Mouse (Mus musculus) limb, embryonic 14.5 days (tissue): ENCODE measurements at regions not wholly inside any gene's neighbourhood (a gene's known extent, or its start where the extent isn't known, plus 50 kb on each side); places are given as distances from the start of the nearest gene placed in this dataset.
A peak's percentile ranks its signal among the peaks of the same experiment; 100 is the strongest.

Source experiments
- ATAC-seq: fragments of 200-750 bp; cut with Nextera tagmentation; 2 replicates; pipeline ENCODE4 v1.8.0; 2017; ENCODE audit warnings: low read depth, moderate number of reproducible peaks, moderate TSS enrichment; ENCODE audit not compliant: low FRiP score
- DNase-seq: peaks from one replicate; pipeline ENCODE4 v3.0.0-alpha.2; 2015; ENCODE audit warnings: low spot score
- H3K27ac ChIP-seq: fragments of 300-500 bp; sonication (generic); replicated peaks from 2 replicates; pipeline ENCODE4 v1.5.1; 2014; ENCODE audit warnings: low read depth, mild to moderate bottlenecking, low read length, moderate library complexity, mixed read lengths
- H3K27me3 ChIP-seq: fragments of 300-500 bp; sonication (generic); 2 replicates; pipeline ENCODE4 v1.6.1; 2014; ENCODE audit warnings: low read length, mixed read lengths; ENCODE audit not compliant: control insufficient read depth, insufficient read depth
- H3K36me3 ChIP-seq: fragments of 300-500 bp; sonication (generic); 2 replicates; pipeline ENCODE4 v1.6.1; 2014; ENCODE audit warnings: mild to moderate bottlenecking, low read length, moderate library complexity, mixed read lengths; ENCODE audit not compliant: control insufficient read depth, insufficient read depth
- H3K4me1 ChIP-seq: fragments of 300-500 bp; sonication (generic); 2 replicates; pipeline ENCODE4 v1.6.1; 2014; ENCODE audit warnings: antibody characterized with exemption, low read length, mixed read lengths; ENCODE audit not compliant: control insufficient read depth, insufficient read depth
- H3K4me2 ChIP-seq: fragments of 300-500 bp; sonication (generic); replicated peaks from 2 replicates; pipeline ENCODE4 v1.6.1; 2014; ENCODE audit warnings: low read depth, mild to moderate bottlenecking, low read length, moderate library complexity; ENCODE audit not compliant: severe bottlenecking
- H3K4me3 ChIP-seq: fragments of 300-500 bp; sonication (generic); replicated peaks from 2 replicates; pipeline ENCODE4 v1.5.1; 2014; ENCODE audit warnings: low read length
- H3K9ac ChIP-seq: fragments of 300-500 bp; sonication (generic); 2 replicates; pipeline ENCODE4 v1.6.1; 2014; ENCODE audit warnings: mild to moderate bottlenecking, low read depth, low read length, moderate library complexity; ENCODE audit not compliant: severe bottlenecking
- H3K9me3 ChIP-seq: fragments of 300-500 bp; sonication (generic); 2 replicates; pipeline ENCODE4 v1.6.1; 2016; ENCODE audit warnings: low read length; ENCODE audit not compliant: control insufficient read depth
- POLR2A ChIP-seq: fragments of 200-500 bp; IDR thresholded peaks from 2 replicates; pipeline ENCODE4 v1.8.0; 2012; ENCODE audit warnings: inconsistent platforms, mild to moderate bottlenecking, moderate library complexity, borderline replicate concordance; ENCODE audit not compliant: insufficient read depth, insufficient read length; ENCODE audit errors: extremely low read depth
- WGBS: fragments of 180-500 bp; shearing (Covaris S2); extraction: QIAGEN DNeasy Blood & Tissue Kit; methylation state at CpG from one replicate; pipeline ENCODE4 v1.1.7; 2014; 5-methylcytosine and 5-hydroxymethylcytosine counted together

- TF ChIP-seq POLR2A: no peak
- H3K4me3 ChIP-seq: no peak overlapping the region
- H3K27me3 ChIP-seq: no peaks in the 10 kb centered on the region
- H3K36me3 ChIP-seq: no peaks in the 10 kb centered on the region
- WGBS: 80% methylated on average over 8 of the region's 8 CpGs
- H3K4me1 ChIP-seq: 0 out of 2 replicates have a peak, but pooled peaks cover 3% of the 10 kb centered on the region
- ATAC-seq (no peak), DNase-seq (no peak)
- H3K9me3 ChIP-seq: no peaks in the 10 kb centered on the region
- H3K9ac ChIP-seq: no peak overlapping the region
- no peak overlapping the region for H3K27ac ChIP-seq
- no peak overlapping the region for H3K4me2 ChIP-seq
Measured at GRCm38 (mm10) chr17:9760026-9760705, 90.6 kb upstream of the Pabpc6 start.

- no peak overlapping the region for H3K27ac ChIP-seq
Measured at GRCm38 (mm10) chr17:9759421-9759852, 89.9 kb upstream of the Pabpc6 start.

GRCm38 (mm10) chr17:9757725-9758251 is 88.3 kb upstream of the Pabpc6 start:
- no peak for ATAC-seq
- TF ChIP-seq POLR2A: no peak
- Histone ChIP-seq H3K36me3 (no peaks in the 10 kb centered on the region), H3K9ac (no peak overlapping the region), H3K27me3 (no peaks in the 10 kb centered on the region), H3K4me2 (no peak overlapping the region), H3K4me1 (no peaks in the 10 kb centered on the region), H3K9me3 (no peaks in the 10 kb centered on the region), H3K4me3 (no peak overlapping the region), H3K27ac (no peak overlapping the region)
- DNase-seq: no peak
- WGBS: 90% methylated on average over 4 of the region's 4 CpGs

More at GRCm38 (mm10) chr17:9759421-9759852, 89.9 kb upstream of the Pabpc6 start:
- Histone ChIP-seq H3K9ac (no peak overlapping the region), H3K27me3 (no peaks in the 10 kb centered on the region), H3K4me3 (no peak overlapping the region), H3K36me3 (no peaks in the 10 kb centered on the region), H3K4me2 (no peak overlapping the region), H3K4me1 (0 out of 2 replicates have a peak, but pooled peaks cover 3% of the 10 kb centered on the region), H3K9me3 (no peaks in the 10 kb centered on the region)
- ATAC-seq: no peak
- TF ChIP-seq POLR2A: no peak
- DNase-seq: no peak
- 33% methylated on average over 7 of the region's 7 CpGs for WGBS

DNA sequence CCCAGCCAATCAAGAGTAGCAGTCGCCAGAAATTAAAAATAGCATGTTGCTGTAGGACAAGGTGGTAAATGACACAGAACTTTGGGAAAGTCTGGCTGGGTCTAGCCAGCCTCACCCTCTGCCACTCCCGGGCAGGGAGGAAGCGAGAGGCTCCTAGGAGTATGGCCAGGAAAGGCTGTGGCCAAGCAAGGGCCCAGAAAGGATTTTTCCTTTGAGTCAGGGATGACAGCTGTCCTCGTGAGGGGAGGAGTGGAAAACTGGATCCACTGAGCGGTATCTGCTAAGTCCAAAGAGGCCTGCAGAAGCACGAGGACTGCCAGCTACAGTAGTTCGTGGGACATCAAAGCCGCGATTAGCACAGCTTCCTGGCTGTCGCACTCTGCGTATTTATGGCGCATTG is 87.2 kb upstream of the Pabpc6 start:
- no peak overlapping the region for H3K4me2 ChIP-seq
- no peaks in the 10 kb centered on the region for H3K4me1 ChIP-seq
- WGBS: 70% methylated on average over 12 of the region's 12 CpGs
- TF ChIP-seq POLR2A: no peak
- DNase-seq (no peak), ATAC-seq (0 out of 2 replicates have a peak, but pooled peaks have one; percentile 41)
- no peaks in the 10 kb centered on the region for H3K27me3 ChIP-seq
- H3K9ac ChIP-seq: no peak overlapping the region
- no peaks in the 10 kb centered on the region for H3K36me3 ChIP-seq
- no peak overlapping the region for H3K27ac ChIP-seq
- H3K9me3 ChIP-seq: no peaks in the 10 kb centered on the region
- no peak overlapping the region for H3K4me3 ChIP-seq

GRCm38 (mm10) chr17:9756196-9756595 is 86.7 kb upstream of the Pabpc6 start:
- H3K4me3 ChIP-seq: no peak overlapping the region
- no peak for ATAC-seq
- H3K9me3 ChIP-seq: no peaks in the 10 kb centered on the region
- no peak for TF ChIP-seq POLR2A
- peak; percentile 67 for DNase-seq
- H3K27ac ChIP-seq: no peak overlapping the region
- H3K27me3 ChIP-seq: no peaks in the 10 kb centered on the region
- H3K9ac ChIP-seq: no peak overlapping the region
- no peak overlapping the region for H3K4me2 ChIP-seq
- no peaks in the 10 kb centered on the region for H3K36me3 ChIP-seq
- 58% methylated on average over 3 of the region's 3 CpGs for WGBS
- no peaks in the 10 kb centered on the region for H3K4me1 ChIP-seq
